Mouse (Mus musculus): ENCODE results near the gene Ip6k3.

GRCm38 (mm10) chr17:27182401-27182800, 14.8 kb upstream of the Ip6k3 start:
- TF ChIP-seq CTCF (IDR thresholded peaks at IDR 0.05; ENCODE audit: low read depth, low read length) = no peak
- TF ChIP-seq EP300 (IDR thresholded peaks at IDR 0.05; ENCODE audit: insufficient read depth, low read depth, low read length) = no peak
- no peak for TF ChIP-seq POLR2A (IDR thresholded peaks at IDR 0.05; ENCODE audit: insufficient read depth, low read length)
